Mouse (Mus musculus): ENCODE data around the gene Pate3. TPM values are rescaled to one million over a fixed set of nuclear protein-coding genes. Genes with fewer than 3 reads are reported as not detected.
"Not testable (repeated sequence)": the region's sequence is repeated elsewhere in the genome, so short reads cannot be mapped to it uniquely, and the experiment has no call there.

Gene Pate3
- 0.54 TPM in 1 of 2 replicates, not detected in the other for polyA plus RNA-seq (2012; rRNA removed)

DNA sequence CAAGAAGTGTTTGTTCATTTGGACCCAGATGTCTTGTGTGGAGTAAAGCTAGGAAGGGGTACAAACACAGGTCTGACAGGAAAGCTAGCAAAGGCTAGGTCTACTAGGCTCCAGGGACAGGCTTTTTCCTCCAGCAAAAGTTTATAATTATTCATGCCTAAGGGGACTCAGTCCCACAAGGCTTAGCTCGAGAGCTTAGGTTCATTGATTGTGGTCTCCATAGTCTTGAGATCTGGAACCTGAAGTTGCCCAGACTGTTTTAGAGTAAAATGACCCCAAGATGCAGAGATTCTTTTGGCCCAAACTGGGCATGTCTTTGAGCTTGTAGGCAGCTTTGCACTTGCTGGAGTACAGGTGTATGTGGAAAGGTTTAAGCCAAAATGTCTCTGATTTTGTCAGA lies at the start of gene Pate3:
Gene Pate3 (minus strand): TSS at position 101 of the 400 bp plus-strand sequence.
- no peak within 1 kb of the TSS for H3K27ac ChIP-seq (ENCODE audit: control insufficient read depth, insufficient read depth, low read depth, low read length)
- TF ChIP-seq POLR2A (IDR thresholded peaks at IDR 0.05; ENCODE audit: control insufficient read depth, low read depth, low read length), result no peak
- TF ChIP-seq CTCF (IDR thresholded peaks at IDR 0.05; ENCODE audit: control insufficient read depth, insufficient read depth, insufficient replicate concordance, low read depth, low read length), result no peak

DNA sequence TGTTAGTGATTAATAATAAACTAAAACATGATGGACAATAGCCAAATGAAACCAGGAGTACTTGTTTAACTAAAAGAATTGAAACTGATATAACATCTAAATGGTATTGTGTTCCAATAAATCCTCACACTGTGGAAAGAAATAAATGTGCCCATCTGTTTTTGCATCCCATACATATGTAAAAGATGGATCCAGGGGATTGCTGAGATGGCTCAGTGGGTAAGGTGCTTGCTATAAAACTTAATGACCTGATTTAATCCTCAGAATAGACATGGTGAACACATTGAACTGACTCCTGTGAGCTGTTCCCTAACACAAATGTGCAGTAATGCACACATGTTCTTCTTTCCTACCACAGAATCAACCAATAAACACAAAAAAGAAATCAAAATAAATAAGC lies 43.9 kb upstream of the Pate3 start:
- Histone ChIP-seq H3K27ac (ENCODE audit: control insufficient read depth, insufficient read depth, low read depth, low read length) (no peak overlapping the region), H3K4me1 (ENCODE audit: control insufficient read depth, insufficient read depth, low read length) (no peaks in the 10 kb centered on the region)
- TF ChIP-seq POLR2A (IDR thresholded peaks at IDR 0.05; ENCODE audit: control insufficient read depth, low read depth, low read length) (no peak), CTCF (IDR thresholded peaks at IDR 0.05; ENCODE audit: control insufficient read depth, insufficient read depth, insufficient replicate concordance, low read depth, low read length) (no peak)

More for the DNA sequence above, at the start of gene Pate3:
- Histone ChIP-seq H3K4me3 (ENCODE audit: control insufficient read depth, low read depth, low read length) (no peak within 1 kb of the TSS), H3K27me3 (ENCODE audit: control insufficient read depth, insufficient read depth, low read length) (no peaks in the 10 kb centered on the region), H3K36me3 (ENCODE audit: control insufficient read depth, insufficient read depth, low read length) (no peaks in the 10 kb centered on the region), H3K4me1 (ENCODE audit: control insufficient read depth, insufficient read depth, low read length) (no peaks in the 10 kb centered on the region)

DNA sequence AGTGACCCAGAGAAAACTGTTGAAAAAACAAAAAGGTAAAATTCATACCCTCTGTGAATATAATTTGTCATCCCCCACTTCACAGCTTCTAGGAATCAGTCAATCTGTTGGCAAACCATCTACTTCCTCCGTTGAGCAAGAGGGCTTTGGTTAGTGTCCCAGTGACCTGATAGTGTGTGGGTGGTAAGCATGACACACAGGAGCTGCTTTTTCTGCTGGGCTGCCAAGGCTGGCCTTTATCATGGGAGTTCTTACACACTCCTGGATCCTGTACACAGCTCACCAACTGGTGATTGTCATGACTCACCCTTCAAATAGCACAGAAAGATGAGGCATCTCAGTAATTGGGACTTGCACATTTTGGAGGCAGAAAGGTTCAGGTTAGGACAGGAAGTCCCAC lies 39.0 kb upstream of the Pate3 start, which contains the start of gene Pate1:
Gene Pate1 (minus strand): TSS at position 378 of the 400 bp plus-strand sequence.
- Histone ChIP-seq H3K36me3 (ENCODE audit: control insufficient read depth, insufficient read depth, low read length) (no peaks in the 10 kb centered on the region), H3K4me3 (ENCODE audit: control insufficient read depth, low read depth, low read length) (no peak within 1 kb of the TSS), H3K4me1 (ENCODE audit: control insufficient read depth, insufficient read depth, low read length) (no peaks in the 10 kb centered on the region), H3K27ac (ENCODE audit: control insufficient read depth, insufficient read depth, low read depth, low read length) (no peak within 1 kb of the TSS), H3K27me3 (ENCODE audit: control insufficient read depth, insufficient read depth, low read length) (no peaks in the 10 kb centered on the region)
- no peak for TF ChIP-seq POLR2A (IDR thresholded peaks at IDR 0.05; ENCODE audit: control insufficient read depth, low read depth, low read length)
- no peak for TF ChIP-seq CTCF (IDR thresholded peaks at IDR 0.05; ENCODE audit: control insufficient read depth, insufficient read depth, insufficient replicate concordance, low read depth, low read length)

More for the DNA sequence above, 43.9 kb upstream of the Pate3 start:
- Histone ChIP-seq H3K4me3 (ENCODE audit: control insufficient read depth, low read depth, low read length) (no peak overlapping the region), H3K27me3 (ENCODE audit: control insufficient read depth, insufficient read depth, low read length) (no peaks in the 10 kb centered on the region), H3K36me3 (ENCODE audit: control insufficient read depth, insufficient read depth, low read length) (no peaks in the 10 kb centered on the region)

DNA sequence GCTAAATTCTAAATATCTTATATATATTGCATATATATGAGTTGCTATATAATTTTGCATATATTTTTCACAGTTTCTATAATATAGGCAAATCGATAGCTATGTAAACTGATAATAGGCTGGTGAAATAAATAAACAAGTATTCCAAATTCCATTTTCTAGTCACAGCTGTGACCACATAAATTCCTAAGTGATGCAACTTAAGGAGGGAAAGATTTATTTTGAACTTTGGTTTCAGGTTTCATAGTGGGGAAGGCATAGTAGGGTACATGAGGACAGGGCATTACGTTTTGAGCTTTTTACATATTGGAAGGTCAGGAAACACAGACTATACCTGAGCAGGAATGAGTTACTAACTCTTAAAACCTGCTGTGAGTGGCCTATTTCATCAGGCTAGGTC lies 25.6 kb upstream of the Pate3 start:
- TF ChIP-seq CTCF (IDR thresholded peaks at IDR 0.05; ENCODE audit: control insufficient read depth, insufficient read depth, insufficient replicate concordance, low read depth, low read length), result no peak
- no peak for TF ChIP-seq POLR2A (IDR thresholded peaks at IDR 0.05; ENCODE audit: control insufficient read depth, low read depth, low read length)
- Histone ChIP-seq H3K36me3 (ENCODE audit: control insufficient read depth, insufficient read depth, low read length) (no peaks in the 10 kb centered on the region), H3K4me1 (ENCODE audit: control insufficient read depth, insufficient read depth, low read length) (no peaks in the 10 kb centered on the region), H3K4me3 (ENCODE audit: control insufficient read depth, low read depth, low read length) (no peak overlapping the region), H3K27me3 (ENCODE audit: control insufficient read depth, insufficient read depth, low read length) (no peaks in the 10 kb centered on the region), H3K27ac (ENCODE audit: control insufficient read depth, insufficient read depth, low read depth, low read length) (no peak overlapping the region)

DNA sequence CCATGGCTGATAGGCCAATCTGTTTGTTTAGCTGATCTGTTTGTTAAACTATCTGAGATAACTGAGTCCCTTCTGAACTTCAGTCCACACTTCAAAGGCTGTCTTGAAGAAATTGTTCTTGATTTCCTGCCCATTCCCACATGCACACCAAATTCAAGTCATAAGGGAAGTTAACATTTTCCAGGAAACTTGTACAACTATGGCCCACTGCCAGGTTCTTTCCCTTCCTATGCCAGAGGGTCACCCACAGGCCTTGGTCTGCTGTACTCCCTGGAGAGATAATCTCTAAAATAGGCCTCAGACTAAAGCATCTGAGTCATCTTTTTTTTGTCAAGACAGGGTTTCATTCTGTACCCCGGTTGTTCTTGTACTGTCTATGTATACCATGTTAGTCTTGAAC lies 15.0 kb downstream of the Pate3 start:
- TF ChIP-seq POLR2A (IDR thresholded peaks at IDR 0.05; ENCODE audit: control insufficient read depth, low read depth, low read length) (no peak), CTCF (IDR thresholded peaks at IDR 0.05; ENCODE audit: control insufficient read depth, insufficient read depth, insufficient replicate concordance, low read depth, low read length) (no peak)
- no peak overlapping the region for H3K4me3 ChIP-seq (ENCODE audit: control insufficient read depth, low read depth, low read length)

DNA sequence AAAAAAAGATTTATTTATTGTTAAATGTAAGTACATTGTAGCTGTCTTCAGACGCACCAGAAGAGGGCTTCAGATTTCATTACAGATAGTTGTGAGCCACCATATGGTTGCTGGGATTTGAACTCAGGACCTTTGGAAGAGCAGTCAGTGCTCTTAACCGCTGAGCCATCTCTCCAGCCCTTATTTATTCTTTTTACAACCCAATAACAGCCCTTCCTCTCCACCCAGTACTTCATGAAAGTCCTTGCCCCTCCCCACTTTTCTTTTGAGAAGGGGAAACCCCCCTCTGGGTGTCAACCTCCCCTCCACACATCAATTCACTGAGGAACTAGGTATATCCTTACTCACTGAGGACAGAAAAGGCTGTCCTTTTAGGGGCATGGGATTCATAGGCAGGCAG lies 31.2 kb downstream of the Pate3 start:
- H3K4me3 ChIP-seq (ENCODE audit: control insufficient read depth, low read depth, low read length); H3K27me3 ChIP-seq (ENCODE audit: control insufficient read depth, insufficient read depth, low read length); H3K27ac ChIP-seq (ENCODE audit: control insufficient read depth, insufficient read depth, low read depth, low read length); H3K4me1 ChIP-seq (ENCODE audit: control insufficient read depth, insufficient read depth, low read length); H3K36me3 ChIP-seq (ENCODE audit: control insufficient read depth, insufficient read depth, low read length): not testable (repeated sequence)

More for the DNA sequence above, 15.0 kb downstream of the Pate3 start:
- Histone ChIP-seq H3K4me1 (ENCODE audit: control insufficient read depth, insufficient read depth, low read length) (no peaks in the 10 kb centered on the region), H3K27ac (ENCODE audit: control insufficient read depth, insufficient read depth, low read depth, low read length) (no peak overlapping the region), H3K36me3 (ENCODE audit: control insufficient read depth, insufficient read depth, low read length) (no peaks in the 10 kb centered on the region), H3K27me3 (ENCODE audit: control insufficient read depth, insufficient read depth, low read length) (no peaks in the 10 kb centered on the region)

DNA sequence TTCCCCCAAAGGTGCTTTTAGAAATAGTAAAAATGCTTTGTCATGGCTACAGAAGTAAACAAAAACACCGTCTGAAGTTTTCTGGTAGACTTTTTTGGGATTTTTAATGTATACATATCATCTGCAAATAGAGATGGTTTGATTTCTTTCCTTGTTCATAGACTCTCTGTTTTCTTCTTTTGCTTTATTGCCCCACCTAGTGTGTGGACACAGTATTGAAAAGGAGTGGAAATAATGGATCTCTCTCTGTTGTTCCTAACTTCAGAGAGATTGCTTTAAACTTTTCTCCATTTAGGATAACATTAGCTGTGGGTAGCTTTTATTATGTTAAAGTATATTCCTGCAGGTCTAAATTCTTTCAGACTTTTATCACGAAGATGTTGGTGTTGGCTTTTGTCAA lies 34.0 kb downstream of the Pate3 start:
- TF ChIP-seq CTCF (IDR thresholded peaks at IDR 0.05; ENCODE audit: control insufficient read depth, insufficient read depth, insufficient replicate concordance, low read depth, low read length) (no peak), POLR2A (IDR thresholded peaks at IDR 0.05; ENCODE audit: control insufficient read depth, low read depth, low read length) (no peak)
- no peaks in the 10 kb centered on the region for H3K27me3 ChIP-seq (ENCODE audit: control insufficient read depth, insufficient read depth, low read length)
- no peaks in the 10 kb centered on the region for H3K4me1 ChIP-seq (ENCODE audit: control insufficient read depth, insufficient read depth, low read length)
- no peak overlapping the region for H3K27ac ChIP-seq (ENCODE audit: control insufficient read depth, insufficient read depth, low read depth, low read length)
- no peak overlapping the region for H3K4me3 ChIP-seq (ENCODE audit: control insufficient read depth, low read depth, low read length)
- H3K36me3 ChIP-seq (ENCODE audit: control insufficient read depth, insufficient read depth, low read length), result no peaks in the 10 kb centered on the region

DNA sequence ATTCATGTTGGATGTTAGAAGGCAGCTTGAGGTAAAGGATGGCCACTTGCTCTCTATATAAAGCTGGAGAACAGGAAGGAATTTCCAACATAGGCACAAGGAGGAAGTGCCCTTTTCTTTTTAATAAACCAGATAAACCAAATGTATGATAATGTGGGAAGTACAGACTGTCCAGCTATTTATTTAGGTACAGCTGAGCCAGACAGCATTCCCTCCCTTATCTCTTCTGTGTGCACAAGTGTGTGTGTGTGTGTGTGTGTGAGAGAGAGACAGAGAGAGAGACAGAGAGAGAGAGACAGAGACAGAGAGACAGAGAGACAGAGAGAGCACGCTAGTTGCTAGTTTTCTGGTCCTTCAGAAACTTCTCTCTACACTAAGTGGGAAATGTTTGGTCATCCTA lies 36.2 kb downstream of the Pate3 start, which contains the start of gene Pate4:
Gene Pate4 (minus strand): TSS at position 101 of the 400 bp plus-strand sequence.
- Histone ChIP-seq H3K27ac (ENCODE audit: control insufficient read depth, insufficient read depth, low read depth, low read length) (no peak within 1 kb of the TSS), H3K36me3 (ENCODE audit: control insufficient read depth, insufficient read depth, low read length) (no peaks in the 10 kb centered on the region), H3K4me3 (ENCODE audit: control insufficient read depth, low read depth, low read length) (no peak within 1 kb of the TSS), H3K4me1 (ENCODE audit: control insufficient read depth, insufficient read depth, low read length) (no peaks in the 10 kb centered on the region), H3K27me3 (ENCODE audit: control insufficient read depth, insufficient read depth, low read length) (no peaks in the 10 kb centered on the region)
- no peak for TF ChIP-seq POLR2A (IDR thresholded peaks at IDR 0.05; ENCODE audit: control insufficient read depth, low read depth, low read length)
